Mouse (Mus musculus): ENCODE measurements around the gene Sec61a1. TPM values are rescaled to one million over a fixed set of nuclear protein-coding genes. Genes with fewer than 3 reads are reported as not detected.

Gene Sec61a1
- polyA plus RNA-seq, 1 experiment from 2014 or later, result 162 TPM

DNA sequence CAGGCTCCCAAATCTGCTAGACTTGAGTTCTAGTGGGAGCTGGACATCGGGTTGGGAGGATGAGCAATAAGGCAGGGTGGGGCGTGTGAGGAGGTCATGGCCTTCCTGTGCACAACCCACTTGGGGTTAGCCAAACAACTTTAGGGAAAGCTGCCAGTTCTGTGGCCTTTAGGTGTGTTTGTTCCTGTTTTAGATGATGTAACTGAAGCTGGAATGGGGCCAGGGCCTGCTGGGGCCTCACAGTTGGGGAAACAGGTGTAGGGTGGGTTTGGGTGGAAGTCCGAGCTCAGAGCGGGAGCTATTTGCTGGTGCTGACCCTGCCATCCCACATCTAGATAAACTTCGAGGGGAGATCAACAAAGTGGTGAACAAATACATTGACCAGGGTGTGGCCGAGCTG, 33.3 kb downstream of the Sec61a1 start:
- H3K4me2 ChIP-seq, result no peak overlapping the region
- H3K27ac ChIP-seq, result no peak overlapping the region
- no peak overlapping the region for H3K4me3 ChIP-seq
- H3K36me3 ChIP-seq, result peaks cover 79% of the 10 kb centered on the region
- 92% methylated on average over 6 of the region's 6 CpGs for WGBS
- H3K27me3 ChIP-seq, result no peaks in the 10 kb centered on the region
- H3K9me3 ChIP-seq, result no peaks in the 10 kb centered on the region
- no peaks in the 10 kb centered on the region for H3K4me1 ChIP-seq (replicated peaks)
- ATAC-seq (ENCODE audit: low FRiP score), result no peak
- no peak overlapping the region for H3K9ac ChIP-seq

DNA sequence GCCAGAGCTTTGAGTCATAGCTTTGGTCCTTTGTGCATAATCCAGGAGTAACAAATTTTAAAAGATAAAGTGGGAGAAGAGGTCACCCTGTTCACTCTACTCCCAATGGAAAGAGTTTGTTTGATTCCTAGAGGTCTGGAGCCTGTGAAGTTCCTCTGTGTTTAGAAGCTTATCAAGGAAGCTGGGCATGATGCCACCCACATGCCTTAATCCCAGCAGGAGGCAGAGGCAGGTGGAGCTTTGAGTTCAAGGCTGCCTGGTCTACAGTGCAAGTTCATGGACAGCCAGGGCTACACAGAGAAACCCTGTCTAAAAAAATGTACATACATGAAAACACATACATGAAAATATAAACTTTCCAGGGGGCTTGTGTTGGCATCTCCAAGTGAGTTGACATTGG, 34.8 kb downstream of the Sec61a1 start:
- Histone ChIP-seq H3K9ac (no peak overlapping the region), H3K36me3 (peaks cover 92% of the 10 kb centered on the region), H3K9me3 (no peaks in the 10 kb centered on the region), H3K4me2 (no peak overlapping the region), H3K27me3 (no peaks in the 10 kb centered on the region), H3K4me1 (replicated peaks) (no peaks in the 10 kb centered on the region), H3K4me3 (no peak overlapping the region), H3K27ac (no peak overlapping the region)
- no peak for ATAC-seq (ENCODE audit: low FRiP score)

DNA sequence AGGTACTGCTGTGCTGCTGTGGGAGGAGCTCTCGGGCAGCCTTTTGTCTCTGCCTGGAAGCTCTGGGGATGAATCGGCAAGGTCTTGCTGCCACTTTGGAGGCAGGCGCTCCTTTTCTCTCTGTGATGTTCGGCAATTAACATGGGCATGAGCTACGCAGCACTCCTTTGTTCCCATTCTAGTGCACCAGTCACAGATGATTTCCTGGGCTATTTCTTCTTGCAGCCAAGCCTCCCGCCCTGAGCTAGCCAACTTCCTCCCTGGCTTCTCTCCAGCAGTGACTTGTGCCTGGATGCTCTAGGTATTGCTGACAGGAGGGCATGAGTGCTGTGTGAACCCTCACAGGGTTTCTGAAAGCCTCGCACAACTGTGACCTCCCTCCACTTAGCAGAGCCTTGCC, 35.6 kb downstream of the Sec61a1 start:
- no peaks in the 10 kb centered on the region for H3K27me3 ChIP-seq
- H3K36me3 ChIP-seq, result peaks cover 97% of the 10 kb centered on the region
- no peak overlapping the region for H3K4me2 ChIP-seq
- 66% methylated on average over 7 of the region's 7 CpGs for WGBS
- no peaks in the 10 kb centered on the region for H3K9me3 ChIP-seq
- H3K4me3 ChIP-seq, result no peak overlapping the region
- H3K4me1 ChIP-seq (replicated peaks), result no peaks in the 10 kb centered on the region
- no peak for ATAC-seq (ENCODE audit: low FRiP score)
- no peak overlapping the region for H3K27ac ChIP-seq
- H3K9ac ChIP-seq, result no peak overlapping the region

DNA sequence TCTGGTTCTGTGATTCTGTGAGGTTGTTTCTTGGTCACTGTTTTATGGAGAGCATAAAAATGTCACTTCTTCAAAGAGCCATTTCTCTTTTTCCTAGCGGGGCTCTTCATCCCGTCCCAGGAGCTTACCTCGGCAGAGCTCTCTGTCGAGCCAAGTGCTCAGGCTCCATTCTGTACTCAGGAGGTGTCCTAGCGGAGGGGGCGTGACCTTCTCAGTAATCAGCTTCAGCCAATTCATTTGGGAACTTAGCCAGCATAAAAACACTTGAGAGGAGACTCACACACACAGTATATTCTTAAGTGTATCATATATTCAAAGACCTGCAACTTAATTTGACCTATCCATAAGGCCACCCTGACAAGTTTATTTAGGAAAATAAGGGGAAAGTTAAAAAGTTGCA, 38.3 kb downstream of the Sec61a1 start:
- Histone ChIP-seq H3K27me3 (no peaks in the 10 kb centered on the region), H3K36me3 (peaks cover 93% of the 10 kb centered on the region), H3K4me3 (no peak overlapping the region), H3K4me2 (no peak overlapping the region), H3K4me1 (replicated peaks) (no peaks in the 10 kb centered on the region), H3K9ac (no peak overlapping the region), H3K27ac (no peak overlapping the region), H3K9me3 (no peaks in the 10 kb centered on the region)
- ATAC-seq (ENCODE audit: low FRiP score), result no peak
- WGBS, result 74% methylated on average over 6 of the region's 6 CpGs

DNA sequence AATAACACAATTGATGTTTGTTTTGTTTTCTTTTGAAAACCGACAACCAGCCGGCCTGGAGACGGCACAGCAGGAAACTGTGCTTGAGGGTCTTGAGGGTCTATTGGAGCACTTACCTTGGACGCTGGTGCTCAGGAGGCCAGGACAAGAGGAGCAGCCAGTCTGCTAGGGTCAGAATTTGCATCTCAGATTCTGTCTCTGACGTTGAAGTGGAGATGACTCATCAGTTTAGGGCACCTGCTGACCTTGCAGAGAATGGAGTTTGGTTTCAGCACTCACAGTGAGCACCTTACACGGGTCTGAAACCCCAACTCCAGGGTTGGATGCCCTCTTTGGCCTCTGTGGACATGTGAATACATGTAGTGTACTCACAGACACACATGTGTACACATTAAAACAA, 48.8 kb downstream of the Sec61a1 start:
- 67% methylated on average over 6 of the region's 6 CpGs for WGBS
- Histone ChIP-seq H3K9ac (no peak overlapping the region), H3K36me3 (peaks cover 72% of the 10 kb centered on the region), H3K4me3 (no peak overlapping the region), H3K4me1 (replicated peaks) (peaks cover 19% of the 10 kb centered on the region), H3K27me3 (no peaks in the 10 kb centered on the region), H3K4me2 (no peak overlapping the region), H3K9me3 (no peaks in the 10 kb centered on the region), H3K27ac (no peak overlapping the region)
- ATAC-seq (ENCODE audit: low FRiP score), result no peak

DNA sequence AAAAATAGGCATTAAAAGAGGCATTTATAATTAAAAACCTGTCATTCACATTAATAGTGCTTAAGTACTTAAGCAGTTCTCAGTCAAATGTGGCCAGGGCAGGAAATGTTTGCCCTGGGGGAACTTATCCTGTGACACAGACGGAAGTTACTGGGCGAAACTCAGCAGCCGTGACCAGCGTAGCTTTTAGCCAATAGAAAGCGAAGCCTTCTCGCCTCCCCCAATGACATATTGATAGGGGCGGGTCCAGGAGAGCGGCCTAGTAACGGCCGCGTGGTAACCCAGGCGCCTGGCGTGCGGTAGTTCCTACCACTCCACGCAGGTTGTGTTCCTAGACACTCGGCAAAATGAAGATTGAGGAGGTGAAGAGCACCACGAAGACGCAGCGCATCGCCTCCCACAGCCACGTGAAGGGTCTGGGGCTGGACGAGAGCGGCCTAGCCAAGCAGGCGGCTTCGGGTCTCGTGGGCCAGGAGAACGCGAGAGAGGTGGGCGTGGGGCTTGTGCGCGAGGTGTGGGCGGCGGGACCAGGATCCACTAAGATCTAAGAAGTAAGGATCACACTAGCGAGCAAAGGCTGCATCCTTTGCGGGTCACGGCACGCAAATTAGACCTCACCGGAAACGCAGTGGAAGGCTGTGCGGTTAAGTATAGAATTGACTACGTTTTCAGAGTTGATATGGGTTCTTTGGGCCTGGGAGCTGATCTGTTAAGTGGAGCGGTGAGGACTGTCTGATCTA, 53.4 kb downstream of the Sec61a1 start, which contains the start of gene Ruvbl1:
Gene Ruvbl1, plus strand, starts transcription at position 229 of the 740 bp plus-strand sequence.
- peak within 1 kb of the TSS; percentile 72 for H3K4me3 ChIP-seq
- peaks cover 19% of the 10 kb centered on the region for H3K4me1 ChIP-seq (replicated peaks)
- no peaks in the 10 kb centered on the region for H3K9me3 ChIP-seq
- H3K4me2 ChIP-seq, result peak within 1 kb of the TSS; percentile 89
- WGBS, result under 1% methylated on average over 42 of the region's 42 CpGs
- H3K27me3 ChIP-seq, result 0 out of 2 replicates have a peak, but pooled peaks cover 7% of the 10 kb centered on the region
- peak; percentile 100 for ATAC-seq (ENCODE audit: low FRiP score)
- H3K36me3 ChIP-seq, result peaks cover 30% of the 10 kb centered on the region
- peak within 1 kb of the TSS; percentile 20; the same call in 1 of the 2 replicates for H3K27ac ChIP-seq
- H3K9ac ChIP-seq, result peak within 1 kb of the TSS; percentile 83

DNA sequence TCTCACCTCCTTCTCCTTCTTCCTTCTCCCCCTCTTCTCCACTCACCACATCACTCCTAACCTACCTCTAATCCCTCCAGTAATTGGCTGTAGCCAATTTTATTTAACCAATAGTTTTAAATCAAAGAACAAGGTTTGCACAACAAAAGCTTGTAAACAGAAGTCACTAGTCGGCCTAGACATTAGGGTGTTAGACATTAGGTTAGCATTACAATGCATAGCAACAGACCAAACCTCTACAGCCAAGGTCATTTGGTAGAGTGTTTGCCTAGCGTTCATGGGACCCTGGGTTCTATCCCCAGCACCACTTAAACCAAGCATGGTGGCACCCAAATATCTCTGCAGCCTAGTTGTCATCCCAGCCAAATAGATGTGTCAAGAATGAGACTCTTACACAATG, 64.2 kb downstream of the Sec61a1 start:
- Histone ChIP-seq H3K4me1 (replicated peaks) (no peaks in the 10 kb centered on the region), H3K36me3 (no peaks in the 10 kb centered on the region), H3K27ac (no peak overlapping the region), H3K4me3 (no peak overlapping the region), H3K27me3 (peaks cover 15% of the 10 kb centered on the region; the same call in 1 of the 2 replicates), H3K9ac (no peak overlapping the region), H3K4me2 (no peak overlapping the region), H3K9me3 (no peaks in the 10 kb centered on the region)
- WGBS, result 76% methylated on average over 2 of the region's 2 CpGs
- ATAC-seq (ENCODE audit: low FRiP score), result no peak

Other genes starting within 250 kb of the Sec61a1 start
- gene Eefsec, start 72.4 kb downstream of the Sec61a1 start, polyA plus RNA-seq (2015; fragmentation: Nextera tagmentation; extraction: Ambion mirVana), result 25.2 and 27.4 TPM in 2 replicates
- gene Ruvbl1, start 53.5 kb downstream of the Sec61a1 start, polyA plus RNA-seq (2015; fragmentation: Nextera tagmentation; extraction: Ambion mirVana), result 93.7 and 95.4 TPM in 2 replicates
- gene Kbtbd12, start 119.0 kb upstream of the Sec61a1 start, polyA plus RNA-seq (2015; fragmentation: Nextera tagmentation; extraction: Ambion mirVana), result 0.14 and 0.26 TPM in 2 replicates
- gene Mgll, start 205.5 kb upstream of the Sec61a1 start, polyA plus RNA-seq (2015; fragmentation: Nextera tagmentation; extraction: Ambion mirVana), result 19.7 and 21.3 TPM in 2 replicates

Measured in hindbrain, embryonic 13.5 days (tissue).